ENCODE assay signal across 9 mouse cellular contexts in the genomic region with DNA sequence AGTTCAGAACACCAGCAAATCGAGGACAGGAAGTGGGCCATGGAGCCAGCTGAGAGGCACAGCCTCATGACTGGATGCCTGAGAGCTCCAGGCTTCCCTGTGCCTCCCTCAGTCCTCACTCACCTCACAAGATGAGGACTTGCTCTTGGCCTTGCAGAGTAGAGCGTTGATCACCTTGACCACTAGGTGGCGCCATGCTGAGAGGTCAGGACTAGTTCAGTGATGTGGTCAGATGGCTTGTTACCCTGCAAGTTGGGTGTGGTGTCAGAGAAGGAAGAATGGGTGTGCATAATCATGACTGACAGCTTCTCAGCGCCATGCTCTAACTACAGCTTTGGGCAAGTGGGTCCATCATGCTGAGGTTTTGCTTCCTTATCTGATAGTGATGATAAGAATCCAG. TPM values are rescaled to one million over a fixed set of nuclear protein-coding genes. Genes with fewer than 3 reads are reported as not detected.
A peak's percentile ranks its signal among the peaks of the same experiment; 100 is the strongest.
DNase-seq lines count a peak whose midpoint lies in the region; ATAC-seq and TF ChIP-seq lines count a peak whose summit lies in the region.
"Had no signal": no experiment of that assay in that cellular context is flagged by ENCODE, and none has a peak within 500 bp of the region (broad histone marks: within the 10 kb centered on the region; RNA-seq: fewer than 3 reads in every experiment).

No protein-coding gene starts in this region.

- no peak overlapping the region for H3K4me3 ChIP-seq in layer of hippocampus, adult 2 months
- H3K4me3 ChIP-seq in heart, embryonic 11.5 days (ENCODE audit: low read depth, low read length) = no peak overlapping the region
- H3K4me3 ChIP-seq: limb, embryonic 12.5 days had no signal

- peak; percentile 57 for DNase-seq in adrenal gland, postnatal 14 days
- DNase-seq in adrenal gland, postnatal 4 days (ENCODE audit: low spot score in 2 of 2) = no peak
- no peak for DNase-seq in layer of hippocampus, adult 2 months (ENCODE audit: low spot score in 2 of 2)
- DNase-seq in layer of hippocampus, adult 9-10 months (ENCODE audit: low spot score) = no peak
- peak; percentile 76 for DNase-seq in embryo, embryonic 10 days (ENCODE audit: low spot score)
- peak; percentile 73 for DNase-seq in testis, postnatal 10 days (ENCODE audit: low spot score)

- H3K27ac ChIP-seq in layer of hippocampus, adult 2 months = no peak overlapping the region
- no peak overlapping the region for H3K27ac ChIP-seq in heart, embryonic 11.5 days (ENCODE audit: low read depth, low read length)
- H3K27ac ChIP-seq: limb, embryonic 12.5 days had no signal

- no peak overlapping the region for H3K4me2 ChIP-seq in heart, embryonic 11.5 days
- H3K4me2 ChIP-seq: limb, embryonic 12.5 days had no signal

- peak; percentile 68 for TF ChIP-seq CTCF in layer of hippocampus, adult 2 months (conservative IDR thresholded peaks at IDR 0.05)

- H3K27me3 ChIP-seq in heart, embryonic 11.5 days (ENCODE audit: control insufficient read depth, insufficient read depth, low read length) = no peaks in the 10 kb centered on the region
- H3K27me3 ChIP-seq: limb, embryonic 12.5 days had no signal

- WGBS in heart, embryonic 11.5 days (ENCODE audit: insufficient replicate concordance) = 29% methylated on average over 4 of the region's 4 CpGs

- no peak overlapping the region for H3K9ac ChIP-seq in heart, embryonic 11.5 days (ENCODE audit: low read depth, low read length)
- H3K9ac ChIP-seq: limb, embryonic 12.5 days had no signal

- peak; percentile 67 for ATAC-seq in megakaryocyte, adult 5-6 weeks (ENCODE audit: poor library complexity, severe bottlenecking)
- no peak for ATAC-seq in heart, embryonic 11.5 days (replicated peaks; ENCODE audit: insufficient number of reproducible peaks, low FRiP score, low TSS enrichment)

- H3K4me1 ChIP-seq in heart, embryonic 11.5 days (ENCODE audit: control insufficient read depth, insufficient read depth, low read length) = no peaks in the 10 kb centered on the region

- H3K36me3 ChIP-seq in heart, embryonic 11.5 days (ENCODE audit: control insufficient read depth, insufficient read depth, low read length) = no peaks in the 10 kb centered on the region
- H3K36me3 ChIP-seq: limb, embryonic 12.5 days had no signal

- H3K9me3 ChIP-seq in heart, embryonic 11.5 days (replicated peaks; ENCODE audit: control insufficient read depth, low read length) = no peaks in the 10 kb centered on the region
- H3K9me3 ChIP-seq: limb, embryonic 12.5 days had no signal

RNA-seq across cellular contexts. Expression of a gene that starts 5.2 kb away (rescaled TPM):
- total RNA-seq in adrenal gland, postnatal 14 days (2021) = 0.37 and 0.64 TPM in 2 replicates
- total RNA-seq in adrenal gland, postnatal 4 days (2021) = under 1 TPM; 0.76 to 0.82 TPM
- under 1 TPM; 0.26 to 0.34 TPM for total RNA-seq in layer of hippocampus, adult 2 months (2021)
- total RNA-seq in megakaryocyte, adult 5-6 weeks (2015) = 1.4 and 2.1 TPM in 2 replicates
- 0.33 and 0.81 TPM in 2 replicates for total RNA-seq in megakaryocyte, adult 5-6 weeks (2017)
- polyA plus RNA-seq in heart, embryonic 11.5 days (2014; fragmentation: Nextera tagmentation; extraction: Ambion mirVana) = 0.30 and 0.50 TPM in 2 replicates

RNA-seq across cellular contexts. Expression of a gene that starts 35.3 kb away (rescaled TPM):
- total RNA-seq in adrenal gland, postnatal 14 days (2021) = 110 and 115 TPM in 2 replicates
- total RNA-seq in adrenal gland, postnatal 4 days (2021) = 10 to 100 TPM; 41.3 to 49.1 TPM
- 10 to 100 TPM; 44.7 to 46.1 TPM for total RNA-seq in layer of hippocampus, adult 2 months (2021)
- total RNA-seq in megakaryocyte, adult 5-6 weeks (2015) = 85.5 and 98.8 TPM in 2 replicates
- 91.9 and 104 TPM in 2 replicates for total RNA-seq in megakaryocyte, adult 5-6 weeks (2017)
- polyA plus RNA-seq in heart, embryonic 11.5 days (2014; fragmentation: Nextera tagmentation; extraction: Ambion mirVana) = 168 and 176 TPM in 2 replicates

RNA-seq across cellular contexts. Expression of a gene that starts 52.6 kb away (rescaled TPM):
- not detected in 2 replicates for total RNA-seq in adrenal gland, postnatal 14 days (2021)
- not detected for total RNA-seq in adrenal gland, postnatal 4 days (2021)
- total RNA-seq in layer of hippocampus, adult 2 months (2021) = not detected
- total RNA-seq in megakaryocyte, adult 5-6 weeks (2015) = not detected in 2 replicates
- total RNA-seq in megakaryocyte, adult 5-6 weeks (2017) = not detected in 2 replicates
- 0.20 TPM in 1 of 2 replicates, not detected in the other for polyA plus RNA-seq in heart, embryonic 11.5 days (2014; fragmentation: Nextera tagmentation; extraction: Ambion mirVana)
- polyA plus RNA-seq: limb, embryonic 12.5 days had no signal

Comparison
In these comparisons a context has a peak if more than half of its experiments do, and no peak if none do; other contexts are left out.
1. DNase-seq: peak in adrenal gland, postnatal 14 days (single experiment), embryo, embryonic 10 days (single experiment) and testis, postnatal 10 days (single experiment); none in adrenal gland, postnatal 4 days (0 of 2), layer of hippocampus, adult 2 months (0 of 2) and layer of hippocampus, adult 9-10 months (single experiment).